Mouse (Mus musculus) lung, embryonic 14.5 days (tissue): ENCODE results near the gene Asb14. TPM values are rescaled to one million over a fixed set of nuclear protein-coding genes. Genes with fewer than 3 reads are reported as not detected.

Experiments
- ATAC-seq: fragments of 200-750 bp; cut with Nextera tagmentation; 2 replicates; pipeline ENCODE4 v1.8.0; 2017; ENCODE audit warnings: mild to moderate bottlenecking, moderate TSS enrichment, moderate library complexity; ENCODE audit not compliant: insufficient read depth
- DNase-seq: peaks from one replicate; pipeline ENCODE4 v3.0.0-alpha.2; 2015
- H3K27ac ChIP-seq: fragments of 300-500 bp; sonication (generic); 2 replicates; pipeline ENCODE4 v1.5.1; 2014; ENCODE audit warnings: low read depth, mild to moderate bottlenecking, moderate library complexity
- H3K27me3 ChIP-seq: fragments of 300-500 bp; sonication (generic); 2 replicates; pipeline ENCODE4 v1.6.1; 2014; ENCODE audit warnings: low read length, control low read depth; ENCODE audit not compliant: insufficient read depth
- H3K36me3 ChIP-seq: fragments of 300-500 bp; sonication (generic); 2 replicates; pipeline ENCODE4 v1.6.1; 2014; ENCODE audit warnings: control low read depth; ENCODE audit not compliant: insufficient read depth
- H3K4me1 ChIP-seq: fragments of 300-500 bp; sonication (generic); 2 replicates; pipeline ENCODE4 v1.6.1; 2014; ENCODE audit warnings: antibody characterized with exemption, control low read depth; ENCODE audit not compliant: insufficient read depth
- H3K4me2 ChIP-seq: fragments of 300-500 bp; sonication (generic); 2 replicates; pipeline ENCODE4 v1.6.1; 2014; ENCODE audit warnings: mild to moderate bottlenecking
- H3K4me3 ChIP-seq: fragments of 300-500 bp; sonication (generic); 2 replicates; pipeline ENCODE4 v1.5.1; 2014; ENCODE audit warnings: low read depth, low read length
- H3K9ac ChIP-seq: fragments of 300-500 bp; sonication (generic); 2 replicates; pipeline ENCODE4 v1.6.1; 2014
- H3K9me3 ChIP-seq: fragments of 300-500 bp; sonication (generic); 2 replicates; pipeline ENCODE4 v1.6.1; 2016; ENCODE audit warnings: low read depth, low read length, control low read depth
- CTCF ChIP-seq: IDR thresholded peaks from 2 replicates; pipeline ENCODE4 v1.5.1; 2016; ENCODE audit warnings: antibody characterized with exemption, low read depth
- WGBS: fragments of 180-500 bp; shearing (Covaris S2); extraction: QIAGEN DNeasy Blood & Tissue Kit; methylation state at CpG from one replicate; pipeline ENCODE4 v1.1.7; 2014; 5-methylcytosine and 5-hydroxymethylcytosine counted together
- polyA plus RNA-seq: library from polyadenylated mRNA; unstranded; fragments of >200 nt; fragmentation: Nextera tagmentation; extraction: Ambion mirVana; gene quantifications from 2 replicates; pipeline ENCODE4 v1.2.1, GENCODE M21; 2014

Asb14 gene
- polyA plus RNA-seq, 1 experiment from 2014 or later = not detected

GRCm38 (mm10) chr14:26960518-26960917, 66.2 kb downstream of the Asb14 start:
- no peaks in the 10 kb centered on the region for H3K27me3 ChIP-seq
- H3K9ac ChIP-seq = no peak overlapping the region
- ATAC-seq (no peak), DNase-seq (no peak)
- no peak overlapping the region for H3K27ac ChIP-seq
- H3K9me3 ChIP-seq = no peaks in the 10 kb centered on the region
- 85% methylated on average over 1 of the region's 1 CpGs for WGBS
- H3K4me2 ChIP-seq = no peak overlapping the region
- no peak overlapping the region for H3K4me3 ChIP-seq
- no peak for TF ChIP-seq CTCF
- no peaks in the 10 kb centered on the region for H3K4me1 ChIP-seq
- H3K36me3 ChIP-seq = peaks cover 26% of the 10 kb centered on the region; the same call in 1 of the 2 replicates

Other genes with a start within 250 kb of the Asb14 start
- 10.6 and 11.5 TPM in 2 replicates for gene Pde12, start 224.7 kb upstream of the Asb14 start, polyA plus RNA-seq
- 0.11 and 0.15 TPM in 2 replicates for gene Dnah12, start 201.3 kb upstream of the Asb14 start, polyA plus RNA-seq
- 41.0 and 43.8 TPM in 2 replicates for gene Appl1, start 76.7 kb downstream of the Asb14 start, polyA plus RNA-seq
- not detected in 2 replicates for gene Hesx1, start 99.9 kb downstream of the Asb14 start, polyA plus RNA-seq
- 2.7 and 3.9 TPM in 2 replicates for gene Il17rd, start 144.4 kb downstream of the Asb14 start, polyA plus RNA-seq
- 8.0 and 9.0 TPM in 2 replicates for gene Arhgef3, start 220.3 kb downstream of the Asb14 start, polyA plus RNA-seq